Mouse (Mus musculus) gastrocnemius, adult 2 months (tissue): Measurements from ENCODE around the gene Arid4a. TPM values are rescaled to one million over a fixed set of nuclear protein-coding genes. Genes with fewer than 3 reads are reported as not detected.
A peak's percentile ranks its signal among the peaks of the same experiment; 100 is the strongest.
"Not testable (repeated sequence)": the region's sequence is repeated elsewhere in the genome, so short reads cannot be mapped to it uniquely, and the experiment has no call there.

Experiments
- DNase-seq: peaks from one replicate; pipeline ENCODE4 v3.0.0; 2022
- H3K27ac ChIP-seq: fragments of 200-600 bp; 2 replicates; pipeline ENCODE4 v1.8.1; 2022; ENCODE audit warnings: mild to moderate bottlenecking
- H3K4me3 ChIP-seq: fragments of 200-600 bp; 2 replicates; pipeline ENCODE4 v1.8.1; 2022; ENCODE audit warnings: mild to moderate bottlenecking, moderate library complexity
- CTCF ChIP-seq: fragments of 200-600 bp; IDR thresholded peaks from 2 replicates; pipeline ENCODE4 v1.8.1; 2022; ENCODE audit warnings: antibody characterized with exemption, mild to moderate bottlenecking, moderate library complexity
- intact Hi-C: fragments of 180-260 bp; cut with DNase I; formaldehyde crosslinking; loops from one replicate; pipeline ENCODE4 v1.15.1; 2025
- total RNA-seq, 2 experiments: library from RNA; stranded (reverse); gene quantifications; 2 replicates each; pipeline ENCODE4 v1.2.3; 2021

Gene Arid4a
- total RNA-seq, 2 experiments from 2014 or later: 8.7 to 9.0 TPM

DNA sequence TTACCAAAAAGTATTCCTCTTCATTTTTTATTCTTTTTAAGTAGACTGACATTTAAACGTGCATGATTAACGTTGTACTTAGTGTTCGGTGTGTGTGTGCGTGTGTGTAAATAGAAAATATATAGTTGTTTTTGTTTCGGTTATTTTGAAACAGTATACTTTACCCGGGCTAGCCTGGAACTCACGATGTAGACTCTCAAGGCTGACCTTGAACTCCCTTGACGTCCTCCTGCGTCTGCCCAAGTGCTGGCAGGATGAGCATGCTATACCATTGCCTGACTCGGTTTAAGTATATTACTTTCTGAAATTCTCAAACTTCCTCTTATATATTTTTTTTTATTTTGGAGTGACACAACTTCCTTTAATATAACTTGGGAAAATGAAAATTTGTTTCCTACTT is 2.0 kb downstream of the Arid4a start:
- peak overlapping the region; percentile 98; the same call in 1 of the 2 replicates for H3K27ac ChIP-seq
- TF ChIP-seq CTCF: no peak
- H3K4me3 ChIP-seq: peak overlapping the region; percentile 77
- DNase-seq: no peak
- intact Hi-C loops: loop anchor here (5.0 kb wide), 2 partner anchors 34 to 119 kb away; partner anchors contain the start of genes 2700049A03Rik and Timm9

DNA sequence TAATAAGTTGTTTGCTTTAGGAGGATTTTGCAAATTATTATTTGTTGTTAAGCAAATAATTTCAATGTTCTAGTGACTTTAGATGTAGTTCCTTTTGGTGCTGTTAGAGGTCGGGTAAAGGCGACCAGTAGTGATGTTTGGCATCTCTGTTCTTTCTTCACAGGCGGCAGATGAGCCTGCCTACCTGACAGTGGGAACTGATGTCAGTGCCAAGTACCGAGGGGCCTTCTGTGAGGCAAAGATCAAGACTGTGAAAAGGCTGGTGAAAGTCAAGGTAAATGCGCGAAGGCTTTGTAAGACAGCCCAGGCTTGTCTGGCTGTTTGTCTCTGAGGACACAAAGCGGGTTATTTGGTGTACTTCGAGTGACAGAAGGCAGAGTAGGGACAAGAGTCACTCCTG is 3.4 kb downstream of the Arid4a start:
- no peak for DNase-seq
- no peak overlapping the region for H3K27ac ChIP-seq
- no peak for TF ChIP-seq CTCF
- H3K4me3 ChIP-seq: no peak overlapping the region
- intact Hi-C loops: loop anchor here (5.0 kb wide), 2 partner anchors 33 to 118 kb away; partner anchors contain the start of genes 2700049A03Rik and Timm9

DNA sequence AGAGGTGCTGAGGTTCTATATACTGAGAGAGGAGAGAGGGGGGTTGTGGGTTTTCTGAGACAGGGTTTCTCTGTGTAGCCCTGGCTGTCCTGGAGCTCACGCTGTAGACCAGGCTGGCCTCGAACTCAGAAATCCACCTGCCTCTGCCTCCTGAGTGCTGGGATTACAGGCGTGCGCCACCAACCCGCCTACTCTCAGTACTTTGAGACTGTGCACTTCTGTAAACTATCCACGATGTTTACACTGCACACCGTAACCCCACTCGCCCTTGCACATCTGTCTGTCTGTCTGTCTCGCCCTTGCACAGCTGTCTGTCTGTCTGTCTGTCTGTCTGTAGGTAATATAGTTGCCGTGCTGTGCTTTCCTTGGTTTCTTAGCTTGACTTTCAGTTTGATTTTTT is 8.6 kb downstream of the Arid4a start:
- H3K27ac ChIP-seq: no peak overlapping the region
- DNase-seq: no peak
- no peak overlapping the region for H3K4me3 ChIP-seq
- intact Hi-C loops: no loop called here
- no peak for TF ChIP-seq CTCF

DNA sequence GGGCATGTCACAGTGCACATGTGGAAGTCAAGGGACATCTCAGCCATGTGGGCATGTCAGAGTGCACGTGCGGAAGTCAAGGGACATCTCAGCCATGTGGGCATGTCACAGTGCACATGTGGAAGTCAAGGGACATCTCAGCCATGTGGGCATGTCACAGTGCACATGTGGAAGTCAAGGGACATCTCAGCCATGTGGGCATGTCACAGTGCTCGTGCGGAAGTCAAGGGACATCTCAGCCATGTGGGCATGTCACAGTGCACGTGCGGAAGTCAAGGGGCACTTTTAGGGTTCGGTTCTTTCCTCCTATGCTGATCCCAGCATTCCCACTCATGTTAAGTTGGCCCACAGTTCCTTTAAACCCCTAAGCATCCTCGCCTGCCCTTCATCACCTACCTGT is 12.5 kb downstream of the Arid4a start:
- DNase-seq, H3K4me3 ChIP-seq, intact Hi-C loops, H3K27ac ChIP-seq: not testable (repeated sequence)

DNA sequence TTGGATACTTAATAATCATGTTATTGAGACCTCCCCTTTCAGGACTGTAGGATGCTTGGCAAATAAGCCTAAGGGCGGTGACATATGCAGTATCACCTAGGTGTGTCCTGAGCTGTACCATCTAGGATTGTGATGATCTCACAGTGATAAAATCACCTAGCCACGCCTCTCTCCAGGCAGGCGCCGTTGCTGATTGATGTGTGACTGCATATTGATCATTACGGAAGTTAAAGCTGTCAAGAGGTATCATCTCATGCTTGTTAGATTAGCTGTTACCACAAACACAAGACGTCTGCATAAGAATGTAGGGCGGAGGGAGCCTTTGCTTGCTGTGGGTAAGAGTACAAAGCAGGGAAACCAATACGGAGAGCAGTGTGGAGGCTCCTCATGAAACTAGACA is 14.5 kb downstream of the Arid4a start:
- Histone ChIP-seq H3K4me3 (no peak overlapping the region), H3K27ac (no peak overlapping the region)
- intact Hi-C loops: no loop called here
- TF ChIP-seq CTCF: no peak
- DNase-seq: no peak

DNA sequence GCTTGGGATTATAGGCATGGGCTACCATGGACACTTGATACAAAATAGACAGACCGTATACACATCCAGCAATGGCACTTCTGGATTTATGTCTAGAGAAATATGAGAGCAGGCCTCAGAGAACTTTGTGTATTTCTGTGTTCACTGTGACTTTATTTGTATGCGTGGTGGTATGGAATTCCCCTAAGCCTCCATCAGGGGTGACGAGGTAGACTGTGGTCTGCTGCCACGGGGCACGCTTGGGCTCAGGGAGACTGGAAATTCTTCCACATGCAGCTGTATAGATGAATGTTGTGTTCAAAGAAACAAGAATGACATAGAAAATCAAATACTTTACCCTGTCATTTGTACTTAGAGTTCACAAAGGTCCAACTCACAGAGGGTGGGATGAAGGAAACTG is 14.9 kb downstream of the Arid4a start:
- no peak overlapping the region for H3K27ac ChIP-seq
- TF ChIP-seq CTCF: no peak
- no peak for DNase-seq
- intact Hi-C loops: no loop called here
- no peak overlapping the region for H3K4me3 ChIP-seq

DNA sequence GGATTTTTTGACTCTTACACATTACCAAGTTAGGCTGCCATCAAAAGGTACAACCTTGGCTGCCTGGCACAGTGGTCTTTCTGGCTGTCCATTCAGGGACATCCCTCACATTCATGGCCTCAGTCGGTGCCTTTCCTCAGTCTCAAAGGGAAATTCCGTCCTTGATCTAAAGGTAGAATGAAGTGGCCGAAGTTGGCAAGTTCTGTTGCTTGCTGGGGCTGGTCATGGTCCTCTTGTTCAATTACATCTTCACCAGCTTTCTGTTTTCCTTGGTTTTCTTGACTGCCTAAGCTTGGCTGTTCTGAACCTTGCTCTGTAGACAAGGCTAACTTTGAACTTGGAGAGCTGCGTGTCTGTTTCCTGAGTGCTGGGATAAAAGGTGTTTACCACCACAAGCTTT is 20.0 kb downstream of the Arid4a start:
- H3K27ac ChIP-seq: no peak overlapping the region
- no peak for DNase-seq
- intact Hi-C loops: no loop called here
- TF ChIP-seq CTCF: no peak
- no peak overlapping the region for H3K4me3 ChIP-seq

DNA sequence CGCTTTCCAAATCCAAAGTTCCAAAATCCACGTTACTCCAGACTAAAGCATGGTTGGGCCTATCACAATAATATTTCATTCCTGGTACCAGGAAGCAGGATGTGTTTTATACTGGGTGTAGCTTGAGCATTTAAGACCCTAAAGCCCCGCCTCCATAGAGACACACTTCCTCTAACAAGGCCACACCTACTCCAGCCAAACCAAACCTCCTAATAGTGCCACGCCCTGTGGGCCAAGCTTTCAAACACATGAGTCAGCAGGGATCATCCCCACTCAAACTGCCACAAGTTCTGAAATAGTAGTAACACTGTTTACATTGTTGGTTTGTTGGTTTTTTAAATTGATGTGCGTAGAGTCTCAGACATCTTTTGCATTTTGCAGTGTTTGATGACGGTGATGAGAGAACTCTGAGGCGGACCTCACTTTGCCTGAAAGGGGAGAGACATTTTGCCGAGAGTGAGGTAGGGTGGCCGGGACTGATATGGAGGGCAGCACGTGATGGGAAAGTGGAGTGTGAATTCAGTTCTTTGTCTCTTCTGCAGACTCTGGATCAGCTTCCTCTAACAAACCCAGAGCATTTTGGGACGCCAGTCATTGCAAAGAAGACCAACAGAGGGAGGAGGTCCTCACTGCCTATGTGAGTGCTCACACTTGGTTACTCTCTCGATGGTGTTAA is 21.1 kb downstream of the Arid4a start:
- no peak for DNase-seq
- Histone ChIP-seq H3K27ac (no peak overlapping the region), H3K4me3 (no peak overlapping the region)
- TF ChIP-seq CTCF: no peak
- intact Hi-C loops: no loop called here

DNA sequence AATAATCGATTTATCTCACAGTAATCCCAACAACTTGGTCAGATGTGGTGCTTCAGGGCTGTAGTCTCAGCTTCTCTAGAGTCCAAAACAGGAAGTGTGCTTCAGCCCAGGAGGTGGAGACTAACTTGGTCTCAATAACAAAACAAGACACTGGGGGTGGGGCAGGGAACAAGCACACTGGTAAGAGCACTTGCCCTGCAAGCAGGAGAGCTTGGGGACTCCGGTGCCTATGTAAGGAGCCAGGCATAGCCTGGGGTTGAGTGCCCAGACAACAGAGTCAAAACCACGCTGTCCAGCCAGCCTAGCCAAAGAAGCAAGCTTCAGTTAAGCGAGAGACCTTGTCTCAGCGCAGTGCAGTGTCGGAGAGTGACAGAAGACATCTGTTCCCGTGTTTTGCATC is 24.7 kb downstream of the Arid4a start:
- Histone ChIP-seq H3K4me3 (peak overlapping the region; percentile 36), H3K27ac (peak overlapping the region; percentile 78)
- intact Hi-C loops: no loop called here
- DNase-seq: peak; percentile 37
- no peak for TF ChIP-seq CTCF

DNA sequence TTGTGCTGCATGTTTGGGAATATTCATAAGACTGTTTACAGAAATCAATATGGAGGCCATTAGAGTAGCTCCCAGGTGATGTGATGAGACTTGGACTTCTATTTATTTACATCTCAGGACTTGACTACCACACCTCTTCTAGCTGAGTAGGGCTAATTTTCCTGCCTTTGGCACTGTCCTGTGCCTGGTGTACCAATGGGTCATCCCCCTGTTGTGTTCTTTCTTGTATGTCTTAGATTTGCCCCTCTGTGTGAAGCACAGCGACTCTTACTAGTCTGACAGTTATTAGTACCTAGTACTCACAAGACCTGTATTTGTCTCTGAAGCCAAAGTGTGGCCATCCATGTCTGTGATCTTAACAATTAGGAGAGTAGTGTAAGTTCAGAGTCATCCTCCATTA is 26.7 kb downstream of the Arid4a start:
- no peak for DNase-seq
- intact Hi-C loops: no loop called here
- TF ChIP-seq CTCF: no peak
- H3K27ac ChIP-seq: no peak overlapping the region
- H3K4me3 ChIP-seq: no peak overlapping the region

DNA sequence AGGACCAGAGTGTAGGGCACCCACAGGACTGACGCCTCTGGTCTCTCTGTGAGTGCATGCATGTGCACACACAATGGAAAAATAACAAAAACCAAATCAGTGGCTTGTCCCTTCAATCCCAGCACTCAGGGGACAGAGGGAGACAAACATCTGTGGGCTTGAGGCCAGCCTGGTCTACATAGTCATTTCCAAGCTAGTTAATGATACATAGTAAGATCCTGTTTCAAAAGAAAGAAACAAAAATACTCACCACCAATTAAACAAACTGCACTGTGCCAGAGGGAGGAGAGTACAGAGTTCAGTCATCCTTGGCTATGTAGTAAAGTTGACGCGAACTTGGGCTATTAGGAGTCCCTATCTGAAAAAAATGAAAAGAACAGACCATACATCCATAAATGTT is 27.8 kb downstream of the Arid4a start:
- no peak overlapping the region for H3K27ac ChIP-seq
- no peak for DNase-seq
- intact Hi-C loops: no loop called here
- no peak for TF ChIP-seq CTCF
- no peak overlapping the region for H3K4me3 ChIP-seq

DNA sequence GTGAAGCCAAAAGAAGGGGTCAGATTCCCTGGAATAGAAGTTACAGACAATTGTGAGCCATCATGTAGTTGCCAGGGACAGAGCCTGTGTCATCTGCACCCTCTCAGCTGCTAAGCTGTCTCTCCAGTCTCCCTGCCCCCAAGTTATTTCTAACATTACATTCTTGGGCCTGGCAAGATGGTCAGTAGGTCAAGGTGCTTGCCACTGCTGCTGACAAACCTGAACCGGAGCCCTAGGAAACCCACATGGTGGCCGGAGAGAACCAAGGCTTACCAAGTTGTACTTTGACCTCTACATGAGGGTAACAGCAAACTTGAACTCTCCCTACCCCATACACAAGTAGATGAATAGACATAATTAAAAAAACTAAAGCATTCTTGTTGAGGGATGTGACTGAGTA is 28.7 kb downstream of the Arid4a start:
- intact Hi-C loops: no loop called here
- DNase-seq: no peak
- TF ChIP-seq CTCF: no peak
- Histone ChIP-seq H3K27ac (no peak overlapping the region), H3K4me3 (no peak overlapping the region)

DNA sequence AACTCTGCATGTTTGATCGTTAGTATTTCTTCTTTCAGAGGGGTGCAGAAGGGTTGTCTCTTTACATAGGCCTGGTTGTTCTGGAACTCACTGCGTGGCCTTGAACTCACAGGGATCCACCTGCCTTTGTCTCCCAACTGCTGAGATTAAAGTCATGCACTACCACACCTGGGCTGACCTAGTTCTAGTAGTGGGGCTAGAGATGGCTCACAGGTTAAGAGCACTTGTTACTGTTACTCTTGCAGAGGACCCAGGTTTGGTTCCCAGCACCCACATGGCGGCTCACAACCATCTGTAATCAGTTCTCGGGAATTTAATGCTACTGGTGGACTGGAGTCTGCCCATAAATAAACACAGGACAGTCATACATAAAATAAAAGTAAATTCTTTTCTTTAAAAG is 30.7 kb downstream of the Arid4a start:
- DNase-seq: no peak
- TF ChIP-seq CTCF: no peak
- Histone ChIP-seq H3K4me3 (no peak overlapping the region), H3K27ac (no peak overlapping the region)
- intact Hi-C loops: no loop called here

DNA sequence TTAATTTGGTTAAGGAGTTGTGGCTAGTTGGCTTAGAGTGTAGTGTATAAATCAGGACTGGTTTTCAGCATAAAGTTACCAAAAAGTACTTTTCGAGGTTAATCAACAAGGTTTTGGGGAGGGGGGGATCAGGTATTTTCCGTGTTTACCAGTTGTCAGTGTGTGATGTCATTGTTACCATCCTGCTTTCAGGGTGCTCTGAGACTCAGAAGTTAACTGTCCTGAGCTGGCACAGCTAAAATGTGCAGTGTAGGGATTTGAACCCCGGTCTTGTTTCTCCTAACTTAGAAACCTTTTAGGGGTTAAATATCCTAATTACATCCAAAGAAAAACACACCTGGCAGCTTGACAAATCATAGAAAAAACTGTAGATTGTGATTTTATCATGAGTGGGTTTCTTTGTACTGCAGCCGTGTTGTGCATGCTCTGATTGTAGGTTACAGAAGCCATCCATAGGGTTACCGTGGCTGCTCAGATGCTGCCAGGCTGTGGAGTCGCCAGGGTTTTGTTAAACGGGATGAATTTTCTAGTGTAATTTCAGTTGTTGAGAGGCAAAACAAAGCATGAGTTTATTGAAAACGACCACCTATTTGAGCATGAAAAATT is 31.8 kb downstream of the Arid4a start:
- Histone ChIP-seq H3K4me3 (peak overlapping the region; percentile 59), H3K27ac (peak overlapping the region; percentile 46; the same call in 1 of the 2 replicates)
- DNase-seq: no peak
- TF ChIP-seq CTCF: no peak
- intact Hi-C loops: no loop called here
